Mouse (Mus musculus) 3134 (cell line): Measurements from ENCODE around the gene Rplp0.
A peak's percentile ranks its signal among the peaks of the same experiment; 100 is the strongest.

Source experiments
- DNase-seq: peaks from one replicate; pipeline ENCODE4 v3.0.0-alpha.2; 2011; ENCODE audit warnings: low spot score; ENCODE audit not compliant: insufficient read length; ENCODE audit errors: extremely low read depth

Gene Rplp0

DNA sequence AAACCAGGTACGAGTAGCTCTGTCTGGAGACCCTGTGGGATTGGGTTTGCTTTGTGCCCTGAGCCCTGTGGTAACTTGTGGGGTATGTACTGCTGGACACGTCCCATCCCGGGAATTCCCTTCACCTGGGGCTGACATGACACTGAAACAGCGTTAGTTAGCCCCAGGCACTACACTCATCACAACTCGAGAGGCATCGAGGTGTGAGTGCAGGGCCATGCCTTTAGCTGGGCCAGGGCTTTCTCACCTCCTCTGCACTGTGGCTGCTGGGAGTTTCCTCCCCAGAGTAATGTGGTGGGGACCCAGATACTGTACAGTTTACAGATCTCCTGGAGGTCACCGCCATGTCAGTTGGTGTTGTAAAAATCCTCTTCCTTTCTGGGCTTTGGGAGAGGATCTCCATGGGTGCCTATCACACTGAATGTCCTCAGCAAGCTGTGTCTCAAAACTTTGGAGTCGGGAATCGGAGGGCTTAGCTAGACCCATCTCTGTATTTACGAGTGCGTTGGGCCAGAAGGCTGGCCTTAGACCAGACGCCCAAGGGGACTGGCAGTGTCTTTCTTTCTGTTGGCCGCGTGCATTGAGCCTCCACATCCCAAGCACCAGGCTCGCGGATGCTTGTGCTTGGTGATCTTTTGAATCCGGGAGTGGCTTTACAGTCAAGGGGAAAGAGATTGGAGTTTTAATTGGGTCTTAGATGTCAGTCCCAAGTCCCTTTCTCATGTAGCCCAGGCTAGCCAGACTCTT is 32.6 kb upstream of the Rplp0 start:
- no peak for DNase-seq

DNA sequence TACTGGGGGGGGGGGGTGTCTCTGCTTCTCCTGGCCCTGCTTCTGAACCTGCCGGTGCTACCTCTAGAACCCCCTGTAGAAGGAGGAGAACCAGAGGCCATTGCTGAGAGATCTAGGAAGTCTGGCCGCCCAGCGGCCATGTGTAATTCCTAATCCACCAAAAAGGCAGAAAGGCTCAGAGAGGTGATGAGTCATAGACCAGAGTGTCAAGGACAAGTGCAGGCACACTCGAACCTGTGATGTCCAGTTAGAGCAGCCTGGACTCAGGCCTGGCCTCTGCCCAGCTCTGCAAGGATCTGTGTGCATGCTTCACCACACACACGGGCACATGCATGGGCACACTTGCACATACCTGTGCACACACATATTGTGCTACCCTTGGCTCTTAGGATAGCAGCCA is 31.1 kb upstream of the Rplp0 start:
- no peak for DNase-seq

DNA sequence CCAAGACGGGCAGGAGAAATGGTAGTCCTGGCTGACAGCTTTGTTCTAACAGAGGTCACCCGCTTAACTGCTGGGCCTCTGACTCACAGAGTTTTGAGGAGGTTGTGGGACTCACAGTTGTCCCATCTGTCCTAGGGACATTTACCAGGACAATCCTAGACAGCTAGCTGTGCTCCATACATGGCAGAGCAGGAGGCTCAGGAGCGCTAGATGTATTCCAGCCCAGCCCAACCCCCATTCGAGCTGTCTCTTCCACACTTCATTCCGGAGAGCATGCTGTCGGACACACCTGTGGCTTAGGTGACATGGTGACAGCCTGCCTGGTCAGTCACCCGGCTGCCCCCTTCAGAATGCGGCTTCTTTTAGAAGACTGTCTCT is 29.9 kb upstream of the Rplp0 start:
- DNase-seq: no peak

DNA sequence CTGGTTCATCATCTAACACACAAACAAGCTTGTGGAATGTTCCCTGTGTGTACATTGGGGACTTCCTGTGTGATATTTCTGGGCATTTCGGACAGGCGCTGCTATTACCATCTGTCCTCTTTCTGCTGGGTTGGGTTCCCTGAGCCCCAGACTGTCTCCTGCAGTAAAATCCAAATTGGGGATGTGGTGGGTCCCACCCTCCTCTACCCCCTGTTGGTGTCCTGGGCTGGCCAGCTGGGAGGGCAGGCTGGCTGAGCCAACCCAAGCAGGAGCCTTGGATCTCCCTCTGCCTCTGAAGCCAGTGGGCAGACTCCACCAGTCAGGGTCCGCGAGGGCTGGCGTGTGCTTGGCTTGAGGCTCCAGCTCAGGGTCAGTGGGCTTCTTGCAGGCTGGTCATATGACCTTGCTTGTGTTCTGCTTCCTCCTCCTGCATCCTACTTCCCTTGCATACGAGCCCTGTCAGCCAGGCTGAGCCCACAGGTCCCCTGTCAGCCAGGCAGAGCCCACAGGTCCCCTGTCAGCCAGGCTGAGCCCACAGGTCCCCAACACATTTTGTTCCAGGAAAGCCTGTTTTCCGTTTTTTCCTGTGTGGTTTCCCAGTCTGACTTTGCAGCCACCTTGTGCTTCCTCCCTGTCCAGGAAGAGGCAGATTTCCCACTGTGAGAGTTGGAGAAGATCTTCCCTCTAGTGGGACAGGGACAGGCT is 29.4 kb upstream of the Rplp0 start:
- DNase-seq: no peak

DNA sequence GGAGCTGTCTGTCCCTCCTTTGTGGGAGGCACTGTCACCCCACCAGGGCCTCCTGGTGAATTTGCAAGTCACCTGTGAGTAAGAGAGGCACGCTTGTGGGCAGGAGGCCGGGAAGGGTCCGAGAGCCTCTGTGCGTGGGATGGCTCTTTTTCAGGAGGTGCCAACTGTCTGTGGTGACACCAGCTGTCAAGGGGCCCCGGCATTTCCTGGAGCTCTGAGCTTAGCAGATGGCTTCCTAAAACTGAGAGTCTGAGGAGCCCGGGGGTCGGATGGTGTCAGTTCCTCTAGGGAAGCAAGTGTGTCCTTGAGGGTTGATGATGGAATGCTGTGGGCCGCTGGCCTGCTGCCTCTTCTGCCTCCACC is 28.8 kb upstream of the Rplp0 start:
- no peak for DNase-seq

DNA sequence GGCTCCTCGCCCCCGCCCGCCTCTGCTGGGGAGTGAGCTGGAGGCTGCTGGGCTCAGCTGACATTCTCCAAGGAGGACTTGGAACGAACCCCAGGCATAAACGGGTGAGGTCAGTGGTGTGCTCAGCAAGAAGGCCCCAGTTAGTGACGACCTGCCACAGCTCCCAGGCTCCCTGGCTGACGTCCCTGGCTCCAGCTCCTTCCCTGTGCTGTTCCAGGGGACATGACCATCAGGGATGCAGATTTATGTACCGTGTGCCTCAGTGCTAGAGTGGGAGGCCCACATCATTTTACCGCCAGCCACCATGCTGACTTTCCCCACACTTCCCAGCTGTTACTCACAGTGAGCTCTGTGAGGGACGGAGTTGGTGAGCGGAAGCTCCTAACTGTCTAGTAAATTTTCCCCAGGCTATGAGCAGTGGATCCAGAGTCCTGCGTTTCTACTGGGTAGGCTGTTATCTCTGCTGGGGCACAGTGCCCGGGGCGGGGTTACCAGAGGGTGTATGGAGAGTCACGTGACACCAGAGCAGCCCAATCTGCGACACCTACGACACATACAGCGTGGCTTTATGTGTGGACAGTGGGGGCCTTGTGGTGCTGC is 27.5 kb upstream of the Rplp0 start:
- DNase-seq: peak; percentile 73

DNA sequence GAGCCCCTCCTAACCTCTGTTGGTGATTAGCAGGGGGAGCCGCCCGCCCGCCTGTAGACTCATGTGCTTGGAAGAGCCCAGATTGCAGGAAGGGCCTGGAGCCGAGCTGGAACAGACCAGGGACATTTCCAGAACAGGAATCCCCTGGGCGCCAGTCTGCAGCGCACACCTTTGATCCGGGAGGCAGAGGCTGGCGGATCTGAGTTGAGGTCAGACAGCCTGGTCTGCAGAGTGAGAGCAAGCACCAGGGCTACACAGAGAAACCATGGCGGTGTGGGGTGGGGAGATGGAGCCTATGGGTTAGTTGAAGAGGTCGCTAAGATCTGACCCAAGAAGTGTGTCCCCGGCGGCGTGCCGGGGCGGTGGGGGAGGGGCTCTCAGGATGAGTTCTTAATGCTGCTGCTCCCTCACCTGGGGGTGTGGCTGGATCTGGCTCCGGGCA is 25.0 kb upstream of the Rplp0 start:
- peak; percentile 74 for DNase-seq

DNA sequence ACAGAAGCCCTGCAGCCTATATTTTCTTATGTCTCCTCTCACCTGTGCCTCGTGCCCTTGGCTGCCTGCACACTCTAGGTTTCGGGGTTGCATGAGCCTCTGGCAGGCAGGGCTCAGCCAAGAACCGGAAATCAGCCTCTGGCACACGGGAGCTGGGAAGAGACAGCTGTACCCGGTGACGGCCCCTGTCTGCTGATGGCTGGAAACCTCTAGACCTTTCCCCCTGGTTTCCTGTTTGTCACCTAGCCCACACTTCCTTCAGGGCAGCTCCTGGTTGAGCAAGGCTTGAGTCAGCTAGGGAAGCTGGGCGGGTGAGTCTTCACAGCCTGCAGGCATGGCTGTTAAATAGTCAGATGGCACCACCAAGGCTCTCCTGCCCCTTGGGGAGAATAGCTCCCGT is 24.4 kb upstream of the Rplp0 start:
- peak; percentile 72 for DNase-seq

DNA sequence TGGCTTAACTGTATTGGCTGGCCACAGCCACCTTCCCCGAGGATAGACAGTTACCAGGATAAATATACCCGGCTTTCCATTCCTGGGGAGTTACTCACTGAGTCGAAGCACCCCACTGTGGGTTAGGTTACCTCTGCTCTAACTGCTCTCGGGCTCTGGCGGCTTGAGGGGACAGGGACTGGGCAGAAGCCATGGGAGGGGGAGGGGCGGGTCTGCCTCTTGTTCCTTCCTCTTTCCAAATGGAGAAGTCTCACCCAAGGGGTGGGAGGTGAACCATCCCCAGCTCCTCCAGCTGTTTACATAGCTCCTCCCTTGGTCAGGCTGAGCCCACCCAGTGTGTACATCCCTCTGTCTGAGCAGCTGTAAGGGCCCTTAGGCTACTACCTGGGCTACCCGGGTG is 23.6 kb upstream of the Rplp0 start:
- peak; percentile 51 for DNase-seq

DNA sequence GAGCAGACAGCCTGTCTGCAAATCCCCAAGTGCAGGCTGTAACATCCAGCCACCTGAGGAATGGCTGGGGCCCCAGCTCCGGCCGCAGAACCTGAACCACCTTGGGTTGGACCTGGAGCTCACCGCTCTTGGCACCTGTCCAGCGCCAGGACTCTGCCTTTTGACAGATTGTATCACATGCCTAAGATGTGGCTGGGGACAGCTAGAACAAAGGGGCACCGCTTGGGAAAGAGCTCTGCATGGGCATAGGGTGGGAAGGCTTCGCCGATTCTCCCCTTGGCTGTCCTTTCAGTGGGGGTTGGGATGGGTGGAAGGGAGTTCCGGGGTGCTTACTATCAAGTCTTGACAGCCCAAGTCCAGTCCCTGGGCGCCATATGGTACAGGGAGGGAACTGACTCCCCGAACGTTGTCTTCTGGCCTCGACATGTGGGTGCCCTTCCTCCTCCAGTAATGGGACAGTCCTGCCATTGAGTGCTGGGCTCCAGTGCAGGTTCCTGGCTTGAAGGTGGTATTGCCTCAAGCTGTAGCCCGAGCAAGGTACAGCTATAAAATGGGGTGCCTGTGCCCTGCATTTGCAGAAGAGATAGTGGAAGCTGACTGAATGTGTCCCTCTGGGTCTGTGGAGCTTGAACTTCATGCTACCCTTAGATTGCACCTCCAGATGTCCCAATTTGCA is 21.1 kb upstream of the Rplp0 start:
- no peak for DNase-seq

DNA sequence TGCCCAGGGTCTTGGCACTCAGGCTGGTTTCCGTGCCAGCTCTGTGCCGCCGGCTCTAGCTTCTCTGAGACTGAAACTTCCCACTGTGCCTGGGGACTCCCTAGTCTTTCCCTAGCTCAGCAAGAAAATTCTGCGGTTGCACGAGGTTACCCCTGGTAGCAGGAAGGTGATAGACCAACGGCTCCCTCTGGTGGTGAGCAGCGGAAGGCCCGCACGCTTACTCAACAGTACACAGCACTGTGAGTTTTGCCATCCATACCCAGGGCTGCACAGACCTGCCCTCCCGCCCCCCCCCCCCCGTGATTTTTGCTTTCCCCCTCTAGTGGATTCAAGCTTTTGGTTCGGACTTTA is 20.6 kb upstream of the Rplp0 start:
- peak; percentile 63 for DNase-seq

DNA sequence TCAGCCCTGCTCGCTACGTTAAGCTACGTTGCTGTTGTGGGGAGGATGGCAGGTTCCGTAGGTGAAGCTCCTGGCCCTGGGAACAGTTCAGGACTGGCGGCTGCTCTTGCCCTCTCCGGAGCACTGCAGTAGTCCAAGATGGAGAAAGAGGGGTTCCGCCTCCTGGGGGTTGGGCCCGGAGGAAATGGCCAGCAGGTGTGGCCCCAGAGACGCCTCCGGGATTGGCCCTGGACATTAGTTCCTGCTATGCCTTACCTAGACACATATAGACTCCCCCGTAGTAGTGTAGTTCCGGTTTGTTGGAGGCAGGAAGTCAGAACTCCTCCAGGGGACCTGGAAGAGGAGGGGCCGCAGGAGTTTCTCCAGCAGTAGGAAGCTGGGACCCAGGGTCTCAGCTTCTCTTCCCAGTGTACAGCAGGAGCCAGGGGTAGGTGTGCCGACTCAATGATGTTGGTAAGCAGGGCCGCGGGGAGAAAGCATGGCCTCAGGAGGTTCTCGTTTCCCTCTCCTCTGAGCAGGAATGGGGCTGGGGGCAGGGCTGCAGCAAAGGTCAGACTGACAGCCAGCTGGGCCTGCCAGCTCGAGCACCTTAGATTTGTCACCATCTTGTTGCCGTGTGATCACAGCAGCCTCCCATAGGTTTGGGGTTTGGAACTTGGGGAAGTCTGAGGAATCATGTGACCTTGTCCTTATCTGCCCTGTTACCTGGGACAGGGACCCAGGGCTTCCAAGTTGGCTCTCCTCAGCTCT is 16.5 kb upstream of the Rplp0 start:
- no peak for DNase-seq

DNA sequence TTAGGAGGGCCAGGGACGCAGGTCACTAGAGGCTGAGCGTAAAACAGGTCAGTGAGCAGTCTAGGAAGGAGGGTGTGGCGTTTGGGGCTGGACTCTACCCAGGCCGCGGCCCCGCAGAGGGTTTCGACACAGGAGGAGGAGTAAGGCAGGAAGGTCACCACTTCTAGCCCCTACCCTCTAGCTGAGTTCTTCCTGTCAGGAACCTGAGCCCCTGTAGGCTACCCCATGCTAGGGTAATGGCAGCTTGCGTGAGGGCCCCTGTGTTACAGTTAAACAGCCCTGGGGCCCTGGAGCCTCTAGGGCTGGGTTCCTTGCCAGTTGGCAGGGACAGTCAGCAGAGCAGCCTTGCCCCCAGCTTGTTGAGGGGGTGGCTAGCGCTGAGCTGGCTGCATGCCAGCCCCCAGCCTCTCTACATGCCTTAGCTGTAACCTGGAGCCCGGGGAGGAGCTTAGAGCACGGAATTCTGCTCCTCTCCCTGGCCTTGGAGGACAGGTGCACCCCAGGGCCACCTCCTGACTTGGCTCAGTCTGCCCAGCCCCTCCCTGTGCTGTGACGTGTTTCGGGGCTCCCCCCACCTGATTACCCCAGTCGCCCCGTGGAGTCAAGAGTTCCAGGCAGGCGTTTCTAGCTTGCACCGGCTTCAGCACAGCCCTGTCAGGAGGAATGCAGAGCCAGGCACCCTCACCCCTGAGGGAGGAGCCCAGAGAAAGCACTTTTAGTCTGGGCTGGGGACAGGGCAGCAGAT is 15.6 kb upstream of the Rplp0 start:
- peak; percentile 74 for DNase-seq

DNA sequence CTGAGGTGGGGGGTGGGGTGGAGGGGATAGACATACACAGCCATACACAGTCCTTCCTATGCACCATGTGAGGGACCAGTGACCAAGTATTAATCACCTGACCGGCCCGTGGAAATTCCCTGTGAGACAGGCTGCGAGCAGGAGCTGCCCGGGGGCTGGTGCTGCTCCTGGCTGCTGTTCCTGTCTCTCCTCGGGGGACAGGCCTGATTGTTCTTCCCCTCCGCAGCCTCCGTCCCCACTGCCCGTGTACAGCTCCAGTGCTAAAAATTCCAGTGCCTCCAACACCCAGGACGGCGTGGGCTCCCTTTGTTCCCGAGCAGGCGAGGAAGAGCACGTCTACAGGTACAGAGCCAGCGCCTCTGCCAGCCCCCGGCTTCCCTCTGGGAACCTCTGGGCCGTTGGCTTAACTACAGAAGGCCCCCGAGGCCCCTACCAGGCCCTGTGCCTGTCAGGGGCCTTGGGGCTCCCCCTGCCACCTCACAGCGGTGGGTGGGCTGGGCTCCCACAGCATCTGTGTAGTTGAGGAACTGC is 14.5 kb upstream of the Rplp0 start:
- DNase-seq: no peak

DNA sequence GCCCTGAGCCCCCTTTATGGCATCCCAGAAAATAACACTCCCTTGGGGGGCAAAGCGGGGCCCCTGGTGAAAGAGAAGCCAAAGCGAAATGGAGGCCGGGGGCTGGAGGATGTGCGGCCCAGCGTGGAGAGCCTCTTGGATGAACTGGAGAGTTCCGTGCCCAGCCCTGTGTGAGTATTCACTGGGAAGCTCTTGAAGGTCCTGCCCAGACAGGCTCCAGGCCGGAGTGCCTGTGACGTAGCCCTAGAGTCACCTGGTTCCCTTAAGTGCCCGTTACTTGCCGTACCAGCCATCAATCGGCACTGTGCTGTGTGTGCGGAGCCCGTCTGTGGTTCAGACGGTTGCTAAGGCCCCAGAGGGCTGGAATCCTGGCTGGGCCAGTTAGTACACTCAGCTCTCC is 13.6 kb upstream of the Rplp0 start:
- DNase-seq: no peak

DNA sequence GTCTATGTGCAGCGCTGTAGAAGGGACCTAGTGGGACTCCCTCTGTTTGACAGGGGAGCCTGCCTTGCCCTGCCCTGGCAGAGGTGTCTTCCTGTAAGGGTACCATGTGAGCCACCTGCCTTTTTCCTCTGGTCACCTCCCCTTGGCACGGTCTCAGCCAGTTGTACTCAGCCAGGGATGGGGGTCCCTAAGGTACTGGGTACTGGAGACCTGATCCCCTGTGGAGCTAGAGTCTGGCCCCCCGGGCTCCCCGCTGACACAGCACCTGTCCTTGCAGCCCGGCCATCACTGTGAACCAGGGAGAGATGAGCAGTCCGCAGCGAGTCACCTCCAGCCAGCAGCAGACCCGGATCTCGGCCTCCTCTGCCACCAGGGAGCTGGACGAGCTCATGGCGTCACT is 12.7 kb upstream of the Rplp0 start:
- DNase-seq: no peak

DNA sequence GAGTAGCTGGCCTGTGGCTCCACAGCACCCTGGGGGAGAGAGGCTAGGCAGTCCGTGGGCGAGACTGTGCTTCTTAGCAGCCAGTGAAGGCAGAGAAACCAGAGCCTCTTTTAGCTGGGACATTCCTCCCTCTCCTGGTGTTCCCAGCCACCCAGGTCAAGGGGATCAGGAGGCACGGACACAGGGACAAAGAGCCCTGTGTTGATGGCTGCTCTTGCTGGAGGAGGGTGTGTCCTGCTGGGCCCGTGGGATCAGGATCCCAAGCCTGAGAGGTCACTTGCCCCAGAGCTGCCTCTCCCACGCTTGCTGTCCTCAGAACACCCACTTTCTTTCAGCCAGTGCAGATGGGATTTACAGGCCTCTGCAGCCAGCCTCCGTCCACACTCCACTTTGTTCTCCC is 12.3 kb upstream of the Rplp0 start:
- DNase-seq: no peak

DNA sequence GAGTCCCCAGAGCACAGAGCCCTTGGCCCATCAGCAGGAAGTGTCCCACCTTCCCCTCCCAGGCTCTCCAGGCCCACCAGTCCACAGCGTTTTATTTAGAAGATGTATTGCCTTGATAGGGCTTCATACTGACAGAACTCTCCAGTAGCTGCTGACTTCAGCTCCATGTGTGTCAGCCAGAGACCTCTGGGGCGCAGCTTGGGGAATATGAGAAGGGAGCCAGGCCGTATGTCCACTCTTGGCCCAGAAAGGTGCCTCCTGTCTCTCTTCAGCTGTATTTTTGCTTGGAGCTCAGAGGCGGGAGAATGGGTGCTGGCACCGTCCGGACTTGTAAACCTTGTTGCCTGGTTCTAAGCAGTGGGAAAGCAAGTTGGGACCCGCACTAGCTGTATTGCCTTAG is 11.8 kb upstream of the Rplp0 start:
- no peak for DNase-seq

DNA sequence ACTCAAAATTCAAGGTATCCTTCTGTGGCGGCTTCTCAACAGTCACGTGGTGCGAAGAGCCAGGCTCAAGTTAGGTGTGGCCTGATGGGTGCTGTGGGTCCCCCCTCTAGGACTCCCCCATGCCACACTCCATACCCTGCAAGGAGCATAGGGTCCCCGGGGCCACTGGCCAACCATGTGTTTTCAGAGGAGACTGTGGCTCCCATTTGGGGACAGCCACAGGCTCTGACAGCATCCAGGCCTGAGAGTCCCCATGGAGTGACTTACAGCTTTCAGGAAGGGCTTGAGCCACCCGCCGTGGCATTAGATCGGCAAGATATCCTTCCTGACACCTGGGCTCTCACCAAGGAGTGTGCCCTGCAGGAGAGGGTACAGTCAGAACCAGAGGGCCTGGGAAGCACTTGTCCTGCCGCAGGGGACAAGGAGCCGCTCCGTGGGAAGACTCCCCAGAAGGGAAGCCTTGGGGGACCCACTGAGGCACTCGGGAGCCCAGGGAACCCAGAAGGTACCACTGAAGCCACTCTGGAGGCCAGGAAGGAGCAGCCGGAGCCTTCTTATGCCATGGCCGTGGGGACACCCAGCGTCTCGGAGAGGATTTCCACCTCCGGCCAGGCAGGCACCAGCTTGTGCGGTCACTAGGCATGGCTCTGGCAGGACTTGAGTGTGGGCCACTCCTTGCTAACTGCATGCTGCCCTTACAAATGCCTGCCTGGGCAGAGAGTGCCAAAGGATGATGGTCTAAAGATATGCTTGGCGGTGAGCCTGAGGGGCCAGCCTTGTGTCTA is 10.6 kb upstream of the Rplp0 start:
- DNase-seq: no peak
